9 mouse cellular contexts compared by ENCODE assay signal in genomic region chr4:63717922-63718643, GRCm38 (mm10). TPM values are rescaled to one million over a fixed set of nuclear protein-coding genes. Genes with fewer than 3 reads are reported as not detected.
DNase-seq lines count a peak whose midpoint lies in the region; ATAC-seq and TF ChIP-seq lines count a peak whose summit lies in the region.
"Had no signal": no experiment of that assay in that cellular context is flagged by ENCODE, and none has a peak within 500 bp of the region (broad histone marks: within the 10 kb centered on the region; RNA-seq: fewer than 3 reads in every experiment).

No protein-coding gene starts in this region.

- no peak overlapping the region for H3K4me3 ChIP-seq in lung, embryonic 14.5 days (ENCODE audit: low read depth, low read length)
- H3K4me3 ChIP-seq: neural tube, embryonic 12.5 days had no signal

- DNase-seq in NIH3T3 (ENCODE audit: low read depth), result peak; percentile 89
- DNase-seq in adrenal gland, adult 18-20 months (ENCODE audit: low spot score in 2 of 2), result peak; percentile 70 to 90
- DNase-seq in heart, postnatal 14 days, result peak; percentile 49 to 70
- DNase-seq in lung, embryonic 14.5 days, result peak; percentile 77
- DNase-seq in thymus, postnatal 25 days, result no peak
- DNase-seq in left cerebral cortex, adult 8-10 months (ENCODE audit: low spot score in 2 of 2), result no peak

- intact Hi-C loops in heart, postnatal 14 days (cut with DNase I), result no loop called here

- no peaks in the 10 kb centered on the region for H3K27me3 ChIP-seq in lung, embryonic 14.5 days (ENCODE audit: insufficient read depth, low read length)
- H3K27me3 ChIP-seq: neural tube, embryonic 12.5 days had no signal

- no peaks in the 10 kb centered on the region for H3K9me3 ChIP-seq in lung, embryonic 14.5 days (ENCODE audit: low read depth, low read length)
- H3K9me3 ChIP-seq: neural tube, embryonic 12.5 days had no signal

- H3K36me3 ChIP-seq in lung, embryonic 14.5 days (ENCODE audit: insufficient read depth), result no peaks in the 10 kb centered on the region
- H3K36me3 ChIP-seq: neural tube, embryonic 12.5 days had no signal

- H3K9ac ChIP-seq in lung, embryonic 14.5 days, result no peak overlapping the region
- H3K9ac ChIP-seq: neural tube, embryonic 12.5 days had no signal

- H3K4me1 ChIP-seq in lung, embryonic 14.5 days (ENCODE audit: insufficient read depth), result 0 out of 2 replicates have a peak, but pooled peaks cover 4% of the 10 kb centered on the region
- H3K4me1 ChIP-seq: neural tube, embryonic 12.5 days had no signal

- no peak overlapping the region for H3K4me2 ChIP-seq in lung, embryonic 14.5 days
- H3K4me2 ChIP-seq: neural tube, embryonic 12.5 days had no signal

- no peak for TF ChIP-seq CTCF in lung, embryonic 14.5 days (IDR thresholded peaks at IDR 0.05; ENCODE audit: low read depth)

- no peak overlapping the region for H3K27ac ChIP-seq in lung, embryonic 14.5 days (ENCODE audit: low read depth)
- H3K27ac ChIP-seq: neural tube, embryonic 12.5 days had no signal

- ATAC-seq in lung, embryonic 14.5 days (ENCODE audit: insufficient read depth), result peak; percentile 88
- no peak for ATAC-seq in megakaryocyte progenitor cell, adult 5-6 weeks (replicated peaks; ENCODE audit: poor library complexity)

- 15% methylated on average over 8 of the region's 8 CpGs for WGBS in lung, embryonic 14.5 days

RNA-seq across cellular contexts. Expression of gene Tnfsf15, which starts 26.8 kb away (rescaled TPM):
- total RNA-seq in adrenal gland, adult 18-20 months (2021), result under 1 TPM; 0.33 to 0.48 TPM
- not detected for total RNA-seq in heart, postnatal 14 days (2021)
- polyA plus RNA-seq in lung, embryonic 14.5 days (2014; fragmentation: Nextera tagmentation; extraction: Ambion mirVana), result 0.08 and 0.14 TPM in 2 replicates
- under 1 TPM in 1 of 4 experiments, not detected in 3; 0.25 TPM for total RNA-seq in left cerebral cortex, adult 8-10 months (2022)
- 0.32 TPM in 1 of 2 replicates, not detected in the other for total RNA-seq in megakaryocyte progenitor cell, adult 5-6 weeks (2015)
- 0.21 and 0.78 TPM in 2 replicates for total RNA-seq in megakaryocyte progenitor cell, adult 5-6 weeks (2017)
- total RNA-seq: hematopoietic stem cell, adult 5-6 weeks had no signal

RNA-seq across cellular contexts. Expression of gene Gm11214, which starts 54.9 kb away (rescaled TPM):
- total RNA-seq in adrenal gland, adult 18-20 months (2021), result not detected
- not detected for total RNA-seq in heart, postnatal 14 days (2021)
- not detected in 2 replicates for polyA plus RNA-seq in lung, embryonic 14.5 days (2014; fragmentation: Nextera tagmentation; extraction: Ambion mirVana)
- not detected for total RNA-seq in left cerebral cortex, adult 8-10 months (2022)
- not detected in 2 replicates for total RNA-seq in megakaryocyte progenitor cell, adult 5-6 weeks (2015)
- total RNA-seq in megakaryocyte progenitor cell, adult 5-6 weeks (2017), result not detected in 2 replicates
- total RNA-seq: hematopoietic stem cell, adult 5-6 weeks had no signal
- polyA plus RNA-seq: neural tube, embryonic 12.5 days had no signal

Comparison
In these comparisons a context has a peak if more than half of its experiments do, and no peak if none do; other contexts are left out.
1. DNase-seq: peak in NIH3T3 (single experiment), adrenal gland, adult 18-20 months (2 of 2), heart, postnatal 14 days (2 of 2) and lung, embryonic 14.5 days (single experiment); none in thymus, postnatal 25 days (single experiment) and left cerebral cortex, adult 8-10 months (0 of 2).